Mouse (Mus musculus): Measurements from ENCODE around the gene Pmpca. TPM values are rescaled to one million over a fixed set of nuclear protein-coding genes. Genes with fewer than 3 reads are reported as not detected.

The Pmpca gene
- total and polyA plus RNA-seq, 2 experiments = 38.2 to 52.0 TPM

DNA sequence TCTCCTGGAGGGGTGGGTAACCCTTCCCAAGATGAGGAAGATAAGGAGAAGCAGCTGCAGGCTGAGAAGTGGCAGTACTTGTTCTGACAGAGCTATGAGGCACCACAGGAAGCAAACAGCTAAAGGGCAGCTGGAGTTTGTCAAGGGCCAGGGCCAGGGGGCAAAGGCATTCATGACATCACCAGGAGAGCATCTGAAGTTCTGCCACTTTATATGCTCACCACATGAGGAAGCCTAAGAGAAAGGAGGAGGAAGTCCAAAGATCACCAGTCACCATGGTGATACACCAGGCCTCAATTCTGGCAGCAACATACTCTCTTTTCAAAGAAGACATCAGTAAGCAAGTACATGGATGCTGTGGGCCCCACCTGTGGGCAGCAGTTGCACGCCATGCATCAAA lies 33.9 kb downstream of the Pmpca start:
- no peaks in the 10 kb centered on the region for H3K27me3 ChIP-seq (ENCODE audit: control insufficient read depth, insufficient read depth, low read length)

DNA sequence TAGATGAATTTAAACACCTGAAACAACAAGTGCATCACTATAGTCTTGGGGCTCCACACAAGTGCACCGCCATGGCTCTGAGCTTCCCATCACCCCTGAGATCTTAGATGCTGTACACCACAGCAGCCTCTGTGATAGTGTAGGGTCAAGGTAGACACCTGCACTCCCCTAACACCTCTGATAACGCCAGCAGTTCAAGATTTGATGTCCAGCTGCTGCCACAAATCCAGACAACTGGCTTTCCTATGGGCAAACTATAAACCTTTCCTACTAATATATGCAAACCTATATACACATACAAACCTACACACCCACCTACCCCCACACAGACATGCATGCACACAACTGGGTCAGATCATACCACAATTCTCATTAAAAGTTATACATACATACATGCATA lies 35.4 kb downstream of the Pmpca start:
- no peak for DNase-seq (ENCODE audit: extremely low read depth, low read depth, low spot score)
- Histone ChIP-seq H3K79me2 (ENCODE audit: control insufficient read depth, insufficient read depth, low read length) (peaks cover 3% of the 10 kb centered on the region; the same call in 1 of the 2 replicates), H3K27ac (replicated peaks; ENCODE audit: insufficient read depth, low read depth, low read length) (no peak overlapping the region), H3K4me1 (ENCODE audit: control insufficient read depth, insufficient read depth, low read length) (no peaks in the 10 kb centered on the region), H3K4me3 (ENCODE audit: insufficient read depth, low read depth, low read length) (no peak overlapping the region), H3K36me3 (ENCODE audit: control insufficient read depth, insufficient read depth, low read length) (peaks cover 81% of the 10 kb centered on the region), H3K9ac (ENCODE audit: low read depth, low read length) (no peak overlapping the region), H3K27me3 (ENCODE audit: control insufficient read depth, insufficient read depth, low read length) (no peaks in the 10 kb centered on the region)
- no peak for TF ChIP-seq POLR2A (IDR thresholded peaks at IDR 0.05; ENCODE audit: extremely low read depth, insufficient read depth, low read length)
- TF ChIP-seq CTCF (IDR thresholded peaks at IDR 0.05; ENCODE audit: low read depth, low read length) = no peak
- WGBS = 98% methylated on average over 2 of the region's 2 CpGs

More for the DNA sequence above, 33.9 kb downstream of the Pmpca start:
- Histone ChIP-seq H3K9ac (ENCODE audit: low read depth, low read length) (no peak overlapping the region), H3K4me1 (ENCODE audit: control insufficient read depth, insufficient read depth, low read length) (no peaks in the 10 kb centered on the region), H3K79me2 (ENCODE audit: control insufficient read depth, insufficient read depth, low read length) (peaks cover 3% of the 10 kb centered on the region; the same call in 1 of the 2 replicates), H3K36me3 (ENCODE audit: control insufficient read depth, insufficient read depth, low read length) (peaks cover 79% of the 10 kb centered on the region), H3K4me3 (ENCODE audit: insufficient read depth, low read depth, low read length) (no peak overlapping the region), H3K27ac (replicated peaks; ENCODE audit: insufficient read depth, low read depth, low read length) (no peak overlapping the region)
- WGBS = 50% methylated on average over 1 of the region's 1 CpGs
- TF ChIP-seq CTCF (IDR thresholded peaks at IDR 0.05; ENCODE audit: low read depth, low read length) (no peak), POLR2A (IDR thresholded peaks at IDR 0.05; ENCODE audit: extremely low read depth, insufficient read depth, low read length) (no peak)
- peak; percentile 67 for DNase-seq (ENCODE audit: extremely low read depth, low read depth, low spot score)

DNA sequence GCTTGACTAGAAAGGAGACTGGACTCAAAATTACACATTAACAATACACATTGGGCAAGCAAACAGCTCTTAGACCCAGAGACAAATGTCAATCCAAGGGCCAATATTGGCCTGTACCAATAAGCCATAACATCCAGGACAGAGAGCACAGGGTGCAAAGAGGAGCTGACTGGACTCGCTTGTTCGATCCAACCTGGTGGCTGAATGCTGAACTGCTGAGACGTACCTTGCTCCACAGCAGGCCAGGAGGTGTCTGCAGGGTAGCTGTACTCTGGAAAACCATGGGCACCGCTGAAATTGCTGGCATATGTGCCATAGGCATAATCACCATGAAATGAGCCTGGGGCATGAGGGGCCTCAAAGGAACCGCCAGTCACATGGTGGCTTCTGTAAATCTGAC lies 40.7 kb downstream of the Pmpca start:
- Histone ChIP-seq H3K9ac (ENCODE audit: low read depth, low read length) (no peak overlapping the region), H3K36me3 (ENCODE audit: control insufficient read depth, insufficient read depth, low read length) (peaks cover 79% of the 10 kb centered on the region), H3K4me1 (ENCODE audit: control insufficient read depth, insufficient read depth, low read length) (peaks cover 12% of the 10 kb centered on the region), H3K4me3 (ENCODE audit: insufficient read depth, low read depth, low read length) (no peak overlapping the region), H3K27me3 (ENCODE audit: control insufficient read depth, insufficient read depth, low read length) (no peaks in the 10 kb centered on the region), H3K27ac (replicated peaks; ENCODE audit: insufficient read depth, low read depth, low read length) (no peak overlapping the region), H3K79me2 (ENCODE audit: control insufficient read depth, insufficient read depth, low read length) (peaks cover 13% of the 10 kb centered on the region; the same call in 1 of the 2 replicates)
- TF ChIP-seq POLR2A (IDR thresholded peaks at IDR 0.05; ENCODE audit: extremely low read depth, insufficient read depth, low read length) (no peak), CTCF (IDR thresholded peaks at IDR 0.05; ENCODE audit: low read depth, low read length) (peak; percentile 63)
- peak; percentile 89 for DNase-seq (ENCODE audit: extremely low read depth, low read depth, low spot score)
- 46% methylated on average over 5 of the region's 5 CpGs for WGBS

DNA sequence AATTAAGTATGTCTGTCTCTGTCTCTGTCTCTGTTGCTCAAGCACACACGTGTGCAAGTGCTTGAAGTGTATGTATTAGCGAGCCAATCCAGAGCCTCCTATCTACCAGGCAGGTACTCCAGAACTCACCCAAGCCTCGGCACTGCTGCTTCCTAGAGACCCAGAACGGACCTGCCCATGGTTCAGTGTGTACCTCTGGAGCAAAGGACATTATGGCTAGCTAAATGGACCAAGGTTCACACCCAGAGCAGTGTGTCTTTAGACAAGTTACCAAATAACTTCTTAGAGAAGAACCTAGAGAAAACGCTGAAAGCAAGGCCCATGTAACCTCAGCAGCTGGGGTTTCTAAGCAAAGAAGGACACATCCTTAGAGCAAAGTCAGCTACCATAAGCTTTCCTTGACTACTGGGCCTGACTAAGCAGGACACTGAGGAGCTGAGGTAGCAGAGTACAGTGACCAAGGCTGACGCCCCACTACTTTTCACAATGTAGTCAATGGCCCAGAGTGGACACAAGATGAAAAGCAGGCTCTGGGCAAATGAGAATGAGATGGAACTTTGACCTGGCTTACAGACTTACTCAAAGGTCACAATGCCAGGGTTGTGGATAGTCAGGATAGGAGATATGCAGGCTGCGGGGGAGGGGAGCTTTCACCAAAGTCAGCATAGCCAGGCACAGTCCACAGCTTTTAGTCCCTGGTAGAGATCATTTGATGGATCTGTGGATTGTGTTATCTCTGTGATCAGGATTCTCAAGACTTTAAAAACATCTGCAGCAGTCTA lies 45.8 kb downstream of the Pmpca start:
- Histone ChIP-seq H3K27ac (replicated peaks; ENCODE audit: insufficient read depth, low read depth, low read length) (peak overlapping the region; percentile 75), H3K4me3 (ENCODE audit: insufficient read depth, low read depth, low read length) (no peak overlapping the region), H3K79me2 (ENCODE audit: control insufficient read depth, insufficient read depth, low read length) (peaks cover 21% of the 10 kb centered on the region; the same call in 1 of the 2 replicates), H3K36me3 (ENCODE audit: control insufficient read depth, insufficient read depth, low read length) (peaks cover 63% of the 10 kb centered on the region), H3K4me1 (ENCODE audit: control insufficient read depth, insufficient read depth, low read length) (peaks cover 46% of the 10 kb centered on the region), H3K27me3 (ENCODE audit: control insufficient read depth, insufficient read depth, low read length) (no peaks in the 10 kb centered on the region), H3K9ac (ENCODE audit: low read depth, low read length) (no peak overlapping the region; the same call in 1 of the 2 replicates)
- peak; percentile 96 for DNase-seq (ENCODE audit: extremely low read depth, low read depth, low spot score)
- TF ChIP-seq CTCF (IDR thresholded peaks at IDR 0.05; ENCODE audit: low read depth, low read length) = no peak
- TF ChIP-seq POLR2A (IDR thresholded peaks at IDR 0.05; ENCODE audit: extremely low read depth, insufficient read depth, low read length) = no peak
- 30% methylated on average over 7 of the region's 7 CpGs for WGBS

DNA sequence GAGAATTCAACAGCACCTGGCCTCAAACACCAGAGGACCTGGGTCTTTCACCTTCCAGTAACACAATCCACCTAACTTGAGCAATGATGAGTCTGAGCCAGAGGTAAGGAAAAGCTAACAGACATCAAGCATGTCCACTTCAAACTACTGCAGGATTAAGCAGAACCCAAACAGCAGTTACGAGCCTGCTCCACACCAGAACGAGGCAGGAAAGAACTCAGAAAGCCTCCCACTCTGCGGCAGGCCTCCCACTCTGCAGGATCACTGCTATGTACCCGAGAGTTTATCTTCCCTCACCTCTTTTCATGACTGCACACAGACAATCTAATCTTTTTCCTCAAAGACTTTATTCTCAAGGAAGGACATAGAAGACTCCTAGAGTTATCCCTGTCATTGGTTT lies 48.1 kb downstream of the Pmpca start:
- Histone ChIP-seq H3K27ac (replicated peaks; ENCODE audit: insufficient read depth, low read depth, low read length) (peak overlapping the region; percentile 68), H3K27me3 (ENCODE audit: control insufficient read depth, insufficient read depth, low read length) (no peaks in the 10 kb centered on the region), H3K36me3 (ENCODE audit: control insufficient read depth, insufficient read depth, low read length) (peaks cover 61% of the 10 kb centered on the region), H3K79me2 (ENCODE audit: control insufficient read depth, insufficient read depth, low read length) (peaks cover 30% of the 10 kb centered on the region; the same call in 1 of the 2 replicates), H3K4me3 (ENCODE audit: insufficient read depth, low read depth, low read length) (no peak overlapping the region), H3K9ac (ENCODE audit: low read depth, low read length) (no peak overlapping the region), H3K4me1 (ENCODE audit: control insufficient read depth, insufficient read depth, low read length) (peaks cover 46% of the 10 kb centered on the region)
- TF ChIP-seq POLR2A (IDR thresholded peaks at IDR 0.05; ENCODE audit: extremely low read depth, insufficient read depth, low read length) (no peak), CTCF (IDR thresholded peaks at IDR 0.05; ENCODE audit: low read depth, low read length) (no peak)
- DNase-seq (ENCODE audit: extremely low read depth, low read depth, low spot score) = peak; percentile 77
- WGBS = 13% methylated on average over 4 of the region's 4 CpGs

DNA sequence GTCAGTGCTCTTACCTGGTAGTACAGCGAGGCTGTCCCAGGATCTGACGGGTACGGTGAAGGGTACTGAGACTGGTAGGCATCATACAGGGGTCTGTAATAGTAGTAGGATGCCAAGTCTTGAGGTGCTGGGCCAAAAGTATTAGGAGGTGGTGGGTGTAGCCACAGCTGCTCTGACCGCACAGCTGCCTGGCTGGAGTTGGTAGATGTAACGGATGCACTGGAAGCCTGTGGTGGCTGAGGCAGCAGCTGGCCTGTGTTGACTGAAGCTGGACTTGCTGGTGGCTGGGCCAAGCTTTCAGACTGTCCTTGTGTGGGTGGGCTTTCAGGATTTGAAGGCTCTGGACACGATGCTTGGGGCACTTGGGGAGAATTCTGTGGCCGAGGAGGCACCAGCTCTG lies 49.2 kb downstream of the Pmpca start:
- no peak for DNase-seq (ENCODE audit: extremely low read depth, low read depth, low spot score)
- no peaks in the 10 kb centered on the region for H3K27me3 ChIP-seq (ENCODE audit: control insufficient read depth, insufficient read depth, low read length)
- peak overlapping the region; percentile 40 for H3K9ac ChIP-seq (ENCODE audit: low read depth, low read length)
- H3K27ac ChIP-seq (replicated peaks; ENCODE audit: insufficient read depth, low read depth, low read length) = peak overlapping the region; percentile 58
- H3K36me3 ChIP-seq (ENCODE audit: control insufficient read depth, insufficient read depth, low read length) = peaks cover 52% of the 10 kb centered on the region
- TF ChIP-seq CTCF (IDR thresholded peaks at IDR 0.05; ENCODE audit: low read depth, low read length) (no peak), POLR2A (IDR thresholded peaks at IDR 0.05; ENCODE audit: extremely low read depth, insufficient read depth, low read length) (no peak)
- 66% methylated on average over 7 of the region's 7 CpGs for WGBS
- peaks cover 46% of the 10 kb centered on the region for H3K4me1 ChIP-seq (ENCODE audit: control insufficient read depth, insufficient read depth, low read length)
- no peak overlapping the region for H3K4me3 ChIP-seq (ENCODE audit: insufficient read depth, low read depth, low read length)
- peaks cover 30% of the 10 kb centered on the region; the same call in 1 of the 2 replicates for H3K79me2 ChIP-seq (ENCODE audit: control insufficient read depth, insufficient read depth, low read length)
